Mouse (Mus musculus): Measurements from ENCODE around the gene Rasip1.
A peak's percentile ranks its signal among the peaks of the same experiment; 100 is the strongest.

Rasip1 gene

DNA sequence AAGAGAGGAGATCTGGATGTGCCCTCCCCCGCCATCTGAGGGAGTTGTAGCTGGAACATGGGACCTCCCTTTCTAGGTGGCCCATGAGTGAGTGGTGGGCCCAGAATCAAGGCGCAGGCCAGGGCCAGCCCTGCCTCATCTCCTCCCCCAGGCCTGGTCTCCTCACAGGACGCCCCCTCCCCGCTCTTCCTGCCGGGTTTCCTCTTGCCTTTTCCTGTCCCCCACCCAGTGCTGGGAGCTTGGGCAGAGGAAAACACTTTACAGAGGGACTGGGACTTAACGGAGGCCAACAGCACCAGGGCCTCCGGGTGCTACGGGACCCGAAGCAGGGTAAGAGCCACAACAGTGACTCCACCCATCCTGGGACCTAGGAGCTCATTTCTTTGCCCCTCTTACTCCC is at the start of gene Rasip1:
TSS of gene Rasip1 (plus strand) at position 228 of the 400 bp plus-strand sequence.
- no peak for DNase-seq

- no peak for DNase-seq
Measured at GRCm38 (mm10) chr7:45585923-45586322, 41.4 kb upstream of the Rasip1 start.

GRCm38 (mm10) chr7:45587631-45588592 is 39.4 kb upstream of the Rasip1 start:
- no peak for DNase-seq

- peak; percentile 94 for DNase-seq
Measured at GRCm38 (mm10) chr7:45589173-45589572, 38.1 kb upstream of the Rasip1 start.

DNA sequence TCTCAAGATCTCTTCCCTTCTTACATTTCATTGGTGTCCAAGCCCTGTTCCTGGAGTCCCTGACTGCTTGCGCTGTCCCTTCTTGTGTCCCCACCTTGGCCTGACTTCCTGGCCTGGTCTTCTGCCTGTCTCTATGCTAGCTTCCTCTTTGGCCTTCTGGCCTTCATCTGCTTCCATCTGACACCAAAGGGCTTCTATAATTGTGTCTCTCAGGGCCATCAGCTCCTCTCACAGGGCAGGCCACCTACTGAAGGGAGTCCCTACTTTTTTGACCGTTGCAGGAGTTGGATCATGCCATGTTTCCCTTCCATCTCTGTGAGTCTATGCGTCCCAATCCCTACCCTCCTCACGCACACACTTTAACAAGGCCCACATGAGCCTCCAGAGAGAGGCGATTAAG is 37.4 kb upstream of the Rasip1 start:
- DNase-seq, result no peak

GRCm38 (mm10) chr7:45590874-45591273 is 36.4 kb upstream of the Rasip1 start:
- peak; percentile 29 for DNase-seq

DNA sequence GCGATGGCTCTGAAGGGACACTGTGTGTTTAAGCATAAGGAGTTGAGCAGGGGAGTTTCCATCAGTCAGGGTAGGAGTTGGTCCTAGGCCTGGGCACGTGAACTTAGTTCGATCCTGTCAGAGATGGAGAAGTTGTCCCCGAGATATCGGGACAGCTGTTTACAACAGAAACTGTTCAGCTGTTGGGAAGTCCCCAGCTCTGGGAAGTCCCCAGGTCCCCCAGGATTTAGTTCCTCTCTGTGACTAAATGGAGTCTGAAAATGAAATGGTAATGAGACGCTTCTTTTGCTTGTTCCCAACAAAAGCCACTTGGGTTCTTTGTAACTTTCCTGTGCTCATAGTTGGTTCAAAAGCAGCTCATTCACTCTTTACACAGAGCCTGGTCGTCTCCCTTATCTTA is 35.4 kb upstream of the Rasip1 start:
- no peak for DNase-seq

- DNase-seq, result peak; percentile 78
Measured at GRCm38 (mm10) chr7:45593118-45593815, 34.0 kb upstream of the Rasip1 start.

GRCm38 (mm10) chr7:45595176-45595575 is 32.1 kb upstream of the Rasip1 start:
- DNase-seq, result no peak

GRCm38 (mm10) chr7:45596107-45596506 is 31.2 kb upstream of the Rasip1 start:
- no peak for DNase-seq

GRCm38 (mm10) chr7:45597013-45597412 is 30.3 kb upstream of the Rasip1 start:
- DNase-seq, result no peak

DNA sequence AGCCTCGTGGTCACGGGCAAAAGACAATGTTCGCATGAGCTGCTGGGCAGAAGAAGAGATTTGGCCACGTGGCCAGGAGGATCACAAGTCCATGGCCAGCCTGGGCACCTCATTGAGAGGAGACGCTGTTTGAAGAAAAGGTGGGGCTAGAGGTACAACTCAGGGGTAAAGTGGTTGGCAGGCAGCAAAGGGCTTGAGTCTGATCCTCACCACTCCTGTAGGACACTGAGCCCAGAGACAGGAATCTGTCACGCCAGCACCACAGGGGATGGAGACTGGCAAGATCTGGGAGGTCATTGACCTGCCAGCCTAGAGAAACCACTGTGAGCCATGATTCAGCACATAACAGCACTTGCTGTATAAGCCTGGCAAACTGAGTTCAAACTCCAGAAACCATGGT is 29.8 kb upstream of the Rasip1 start:
- DNase-seq, result no peak

DNA sequence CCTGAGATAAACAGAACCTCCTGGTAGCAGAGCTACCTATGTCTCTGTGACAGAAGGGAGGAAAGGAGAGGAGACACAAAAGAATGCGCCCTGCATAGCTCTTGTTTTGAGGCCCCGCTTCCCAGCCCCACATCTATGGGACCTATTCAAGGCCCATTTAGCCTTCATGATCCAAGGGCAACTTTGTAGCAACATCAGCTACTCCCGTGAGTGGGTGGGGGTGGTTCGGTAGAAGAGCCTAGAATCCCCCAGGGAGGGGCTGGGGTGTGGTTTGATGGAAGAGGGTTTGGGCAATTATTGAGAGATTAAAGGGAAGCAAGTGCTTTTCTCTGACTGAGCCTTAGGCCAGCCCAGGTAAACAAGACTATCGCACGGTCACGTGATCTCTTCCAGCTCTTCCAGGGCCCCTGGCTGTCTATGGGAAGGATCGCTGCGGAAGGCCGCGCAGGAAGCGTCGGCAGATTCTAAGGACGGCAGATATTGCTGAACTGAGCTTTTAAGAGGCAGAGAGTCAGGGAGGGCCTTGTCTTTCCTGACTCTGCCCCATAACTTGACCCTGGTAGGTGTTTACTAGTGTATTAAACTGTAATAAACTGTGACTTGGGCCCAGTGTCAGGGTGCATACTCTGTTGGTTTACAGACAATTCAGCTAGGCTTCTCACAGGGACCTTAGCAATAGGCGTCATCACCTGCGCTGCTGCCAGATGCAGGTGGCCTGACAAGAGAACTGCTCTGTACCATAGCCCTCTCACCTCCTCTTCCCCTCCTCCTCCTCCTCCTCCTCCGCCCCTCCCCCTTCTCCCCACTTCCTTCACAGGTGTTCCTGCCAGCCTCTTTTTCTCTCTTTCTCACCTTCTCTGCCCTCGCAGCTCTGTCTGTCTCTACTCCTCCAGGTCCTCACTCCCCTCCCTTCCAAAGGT is 28.1 kb upstream of the Rasip1 start:
- DNase-seq, result no peak

- DNase-seq, result no peak
Measured at GRCm38 (mm10) chr7:45605704-45606289, 21.5 kb upstream of the Rasip1 start.

- DNase-seq, result no peak
Measured at GRCm38 (mm10) chr7:45609511-45609910, 17.8 kb upstream of the Rasip1 start.

GRCm38 (mm10) chr7:45616277-45616676 is 11.0 kb upstream of the Rasip1 start:
- DNase-seq, result no peak

- DNase-seq, result no peak
Measured at GRCm38 (mm10) chr7:45617042-45617695, 10.1 kb upstream of the Rasip1 start, which contains the start of gene Fut1. Gene Fut1, plus strand, starts transcription at chr7:45617289.

- no peak for DNase-seq
Measured at GRCm38 (mm10) chr7:45618316-45618715, 9.0 kb upstream of the Rasip1 start.

DNA sequence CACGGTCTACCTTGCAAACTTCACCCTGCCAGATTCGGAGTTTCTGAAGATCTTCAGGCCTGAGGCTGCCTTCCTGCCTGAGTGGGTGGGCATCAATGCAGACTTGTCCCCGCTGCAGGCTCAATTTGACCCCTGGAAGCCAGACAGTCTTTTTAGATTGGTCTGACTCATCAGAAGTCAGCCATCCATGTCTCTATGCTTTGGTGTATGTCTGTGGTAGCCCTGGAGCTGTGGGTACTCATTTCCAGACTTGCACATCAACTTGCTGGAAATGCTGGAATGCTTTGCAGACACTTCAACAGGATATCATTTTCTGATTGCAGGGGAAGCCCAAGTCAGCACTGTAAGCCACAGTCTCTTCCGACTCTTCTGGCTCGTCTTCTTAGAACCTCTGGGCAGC is 7.7 kb upstream of the Rasip1 start:
- no peak for DNase-seq

DNA sequence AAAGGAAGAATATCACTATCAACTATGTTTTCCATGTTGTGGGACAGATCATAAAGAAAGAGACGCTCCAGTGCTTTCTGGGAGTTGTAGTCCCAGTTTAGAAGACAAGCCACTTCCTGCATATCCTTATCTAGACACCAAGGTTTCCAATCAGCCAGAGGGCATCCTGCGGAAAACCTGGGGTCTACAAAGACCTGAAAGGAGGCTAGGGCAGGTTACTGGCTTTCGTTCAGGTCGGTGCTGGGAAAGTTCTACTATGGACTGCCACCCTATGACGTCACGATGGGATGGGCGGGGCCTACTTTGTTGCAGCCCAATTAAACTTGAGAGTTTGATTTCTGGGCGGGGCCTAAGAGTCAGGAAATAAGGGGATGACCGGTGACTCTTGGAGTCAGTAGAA is 5.8 kb upstream of the Rasip1 start, which contains the start of gene Izumo1:
TSS of gene Izumo1 (plus strand) at position 369 of the 400 bp plus-strand sequence.
- DNase-seq, result peak; percentile 48

- no peak for DNase-seq
Measured at GRCm38 (mm10) chr7:45623507-45623906, 3.8 kb upstream of the Rasip1 start.

GRCm38 (mm10) chr7:45624718-45625117 is 2.6 kb upstream of the Rasip1 start:
- no peak for DNase-seq

All from embryo, embryonic 11 days (tissue).